Mouse (Mus musculus): ENCODE results near the gene Vmn1r6. TPM values are rescaled to one million over a fixed set of nuclear protein-coding genes. Genes with fewer than 3 reads are reported as not detected.

The Vmn1r6 gene
- not detected for total RNA-seq (2023)

DNA sequence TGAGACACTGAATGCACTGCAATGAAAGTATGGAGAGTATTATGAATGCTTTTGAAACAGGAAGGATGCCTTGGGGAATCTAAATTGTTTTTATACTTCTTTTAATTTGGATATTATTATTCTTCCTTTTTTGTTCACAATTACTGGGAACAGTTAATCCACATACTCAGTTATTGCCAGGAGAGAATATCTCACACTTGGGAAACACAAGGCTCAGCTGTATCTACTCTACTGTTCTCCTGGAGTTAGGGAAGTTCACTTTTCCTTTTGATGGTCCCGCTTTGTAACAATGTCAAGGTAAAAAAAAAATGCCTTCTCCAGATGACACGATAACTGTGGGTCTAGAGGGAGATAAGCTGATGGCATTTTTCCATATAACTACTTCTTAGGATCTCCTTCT, at the start of gene Vmn1r6:
Gene Vmn1r6, plus strand, starts transcription at position 301 of the 400 bp plus-strand sequence.

DNA sequence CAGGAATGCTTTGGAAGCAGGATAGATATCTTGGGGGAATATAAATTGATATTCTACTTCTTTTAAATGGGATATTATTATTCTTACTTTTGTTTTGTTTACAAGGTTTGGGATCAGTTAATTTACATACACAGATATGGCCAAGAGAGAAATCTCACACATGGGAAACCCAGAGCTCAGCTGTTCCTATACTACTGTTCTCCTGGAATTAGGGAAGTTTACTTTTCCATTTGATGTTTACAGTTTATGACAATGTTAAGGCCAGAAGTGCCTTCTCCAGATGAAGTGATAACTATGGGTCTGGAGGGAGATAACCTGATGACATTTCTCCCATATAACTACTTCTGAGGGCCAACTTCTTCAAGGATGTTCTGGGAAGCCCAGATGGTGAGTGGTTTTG, 27.1 kb upstream of the Vmn1r6 start, which contains the start of gene Vmn1r5:
Gene Vmn1r5, plus strand, starts transcription at position 301 of the 400 bp plus-strand sequence.

DNA sequence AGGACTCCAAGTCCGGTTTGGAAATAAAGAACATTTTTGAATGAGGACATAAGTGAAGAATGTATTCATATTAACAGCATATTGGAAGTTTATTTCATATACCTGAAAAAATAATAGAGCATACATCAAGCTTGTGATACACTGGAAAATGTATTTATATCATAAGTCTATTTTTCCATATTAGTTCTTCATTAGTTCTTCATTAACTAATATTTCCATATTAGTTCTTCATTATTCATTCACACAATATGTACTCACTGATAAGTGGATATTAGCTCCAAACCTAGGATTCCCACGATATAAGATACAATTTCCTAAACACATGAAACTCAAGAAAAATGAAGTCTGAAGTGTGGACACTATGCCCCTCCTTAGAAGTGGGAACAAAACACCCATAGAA, 28.2 kb downstream of the Vmn1r6 start, which contains the start of gene Vmn1r7:
Gene Vmn1r7, minus strand, starts transcription at position 101 of the 400 bp plus-strand sequence.

DNA sequence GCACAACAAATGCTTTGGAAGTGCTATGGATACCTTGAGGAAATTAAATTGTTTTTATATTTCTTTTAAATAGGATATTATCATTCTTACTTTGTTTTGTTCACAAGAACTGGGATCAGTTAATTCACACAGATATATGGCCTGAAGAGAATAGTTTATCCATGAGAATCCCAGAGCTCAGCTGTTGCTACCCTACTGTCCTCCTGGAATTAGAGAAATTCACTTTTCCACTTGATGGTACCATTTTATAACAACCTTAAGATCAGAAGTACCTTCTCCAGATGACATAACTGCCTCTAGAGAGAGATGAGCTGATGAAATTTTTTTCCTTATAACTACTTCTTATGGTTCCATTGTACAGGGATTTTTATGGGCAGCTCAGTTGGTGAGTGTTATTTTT, 34.9 kb downstream of the Vmn1r6 start, which contains the start of gene Vmn1r8:
Gene Vmn1r8, plus strand, starts transcription at position 301 of the 400 bp plus-strand sequence.

Other genes with a start within 250 kb of the Vmn1r6 start
- 96.4 TPM for gene Kbtbd2, start 199.4 kb upstream of the Vmn1r6 start, total RNA-seq (2023)
- 0.50 TPM for gene Fkbp9, start 165.2 kb upstream of the Vmn1r6 start, total RNA-seq (2023)
- 57.6 TPM for gene Nt5c3, start 73.3 kb upstream of the Vmn1r6 start, total RNA-seq (2023)
- gene Vmn1r4, start 73.2 kb upstream of the Vmn1r6 start, total RNA-seq (2023) = 0.27 TPM
- gene Vmn1r5, start 27.0 kb upstream of the Vmn1r6 start, total RNA-seq (2023) = not detected
- gene Vmn1r7, start 28.1 kb downstream of the Vmn1r6 start, total RNA-seq (2023) = not detected
- not detected for gene Vmn1r8, start 35.0 kb downstream of the Vmn1r6 start, total RNA-seq (2023)
- gene Vmn1r9, start 69.5 kb downstream of the Vmn1r6 start, total RNA-seq (2023) = not detected
- gene Vmn1r10, start 112.2 kb downstream of the Vmn1r6 start, total RNA-seq (2023) = not detected
- gene Vmn1r11, start 136.2 kb downstream of the Vmn1r6 start, total RNA-seq (2023) = not detected
- 0.12 TPM for gene Vmn1r12, start 159.7 kb downstream of the Vmn1r6 start, total RNA-seq (2023)
- gene Vmn1r13, start 206.0 kb downstream of the Vmn1r6 start, total RNA-seq (2023) = not detected
- gene Vmn1r14, start 234.4 kb downstream of the Vmn1r6 start, total RNA-seq (2023) = not detected